Mouse (Mus musculus): ENCODE measurements around the gene Prkci.

- TF ChIP-seq POLR2A (IDR thresholded peaks at IDR 0.05; ENCODE audit: insufficient read depth, low read depth, low read length) (no peak), CTCF (IDR thresholded peaks at IDR 0.05; ENCODE audit: insufficient read depth, low read depth, low read length) (no peak)
Observed at GRCm38 (mm10) chr3:31000018-31000407, 4.5 kb downstream of the Prkci start.

Data from olfactory bulb, adult 2 months (tissue).